Mouse (Mus musculus): ENCODE measurements at regions not wholly inside any gene's neighbourhood (a gene's known extent, or its start where the extent isn't known, plus 50 kb on each side); places are given as distances from the start of the nearest gene placed in this dataset.

GRCm38 (mm10) chr8:8423443-8423842 lies 237.6 kb downstream of the Efnb2 start:
- Histone ChIP-seq H3K27ac (no peak overlapping the region), H3K4me3 (no peak overlapping the region), H3K27me3 (peaks cover 8% of the 10 kb centered on the region; the same call in 1 of the 2 replicates), H3K9me3 (no peaks in the 10 kb centered on the region), H3K4me2 (replicated peaks) (no peak overlapping the region), H3K36me3 (no peaks in the 10 kb centered on the region), H3K4me1 (peaks cover 6% of the 10 kb centered on the region), H3K9ac (no peak overlapping the region)
- 93% methylated on average over 2 of the region's 2 CpGs for WGBS
- no peak for ATAC-seq (ENCODE audit: low FRiP score, low read depth)

GRCm38 (mm10) chr8:8421713-8422112 lies 239.3 kb downstream of the Efnb2 start:
- no peak for ATAC-seq (ENCODE audit: low FRiP score, low read depth)
- Histone ChIP-seq H3K9me3 (0 out of 2 replicates have a peak, but pooled peaks cover 6% of the 10 kb centered on the region), H3K4me1 (peaks cover 6% of the 10 kb centered on the region), H3K4me3 (no peak overlapping the region), H3K27me3 (peaks cover 8% of the 10 kb centered on the region; the same call in 1 of the 2 replicates), H3K4me2 (replicated peaks) (no peak overlapping the region), H3K27ac (no peak overlapping the region), H3K9ac (no peak overlapping the region), H3K36me3 (no peaks in the 10 kb centered on the region)
- 66% methylated on average over 5 of the region's 5 CpGs for WGBS

- Histone ChIP-seq H3K4me1 (peaks cover 6% of the 10 kb centered on the region), H3K9me3 (0 out of 2 replicates have a peak, but pooled peaks cover 6% of the 10 kb centered on the region), H3K4me2 (replicated peaks) (no peak overlapping the region), H3K36me3 (no peaks in the 10 kb centered on the region), H3K27me3 (peaks cover 8% of the 10 kb centered on the region; the same call in 1 of the 2 replicates), H3K4me3 (no peak overlapping the region), H3K9ac (no peak overlapping the region), H3K27ac (no peak overlapping the region)
- 74% methylated on average over 15 of the region's 15 CpGs for WGBS
- no peak for ATAC-seq (ENCODE audit: low FRiP score, low read depth)
Measured at GRCm38 (mm10) chr8:8419360-8420330, 241.4 kb downstream of the Efnb2 start.

GRCm38 (mm10) chr8:8418929-8419328 lies 242.1 kb downstream of the Efnb2 start:
- Histone ChIP-seq H3K27me3 (peaks cover 8% of the 10 kb centered on the region; the same call in 1 of the 2 replicates), H3K4me2 (replicated peaks) (no peak overlapping the region), H3K9ac (no peak overlapping the region), H3K4me3 (no peak overlapping the region), H3K36me3 (no peaks in the 10 kb centered on the region), H3K9me3 (0 out of 2 replicates have a peak, but pooled peaks cover 6% of the 10 kb centered on the region), H3K27ac (no peak overlapping the region), H3K4me1 (peaks cover 6% of the 10 kb centered on the region)
- WGBS, result 93% methylated on average over 6 of the region's 6 CpGs
- no peak for ATAC-seq (ENCODE audit: low FRiP score, low read depth)

- WGBS, result 90% methylated on average over 2 of the region's 2 CpGs
- Histone ChIP-seq H3K27ac (no peak overlapping the region), H3K4me2 (replicated peaks) (no peak overlapping the region), H3K27me3 (peaks cover 8% of the 10 kb centered on the region; the same call in 1 of the 2 replicates), H3K9ac (no peak overlapping the region), H3K36me3 (no peaks in the 10 kb centered on the region), H3K4me1 (peaks cover 6% of the 10 kb centered on the region), H3K9me3 (0 out of 2 replicates have a peak, but pooled peaks cover 6% of the 10 kb centered on the region), H3K4me3 (no peak overlapping the region)
- no peak for ATAC-seq (ENCODE audit: low FRiP score, low read depth)
Measured at GRCm38 (mm10) chr8:8418525-8418924, 242.5 kb downstream of the Efnb2 start.

- WGBS, result 58% methylated on average over 10 of the region's 10 CpGs
- Histone ChIP-seq H3K27me3 (no peaks in the 10 kb centered on the region), H3K36me3 (no peaks in the 10 kb centered on the region), H3K4me3 (no peak overlapping the region), H3K27ac (no peak overlapping the region), H3K4me1 (no peaks in the 10 kb centered on the region; the same call in none of the 2 replicates), H3K9ac (no peak overlapping the region), H3K4me2 (replicated peaks) (no peak overlapping the region), H3K9me3 (0 out of 2 replicates have a peak, but pooled peaks cover 6% of the 10 kb centered on the region)
- ATAC-seq (ENCODE audit: low FRiP score, low read depth), result no peak
Measured at GRCm38 (mm10) chr8:8416092-8416701, 244.8 kb downstream of the Efnb2 start.

- Histone ChIP-seq H3K4me2 (replicated peaks) (no peak overlapping the region), H3K27me3 (no peaks in the 10 kb centered on the region), H3K9me3 (no peaks in the 10 kb centered on the region), H3K27ac (no peak overlapping the region), H3K4me3 (no peak overlapping the region), H3K9ac (no peak overlapping the region), H3K36me3 (no peaks in the 10 kb centered on the region), H3K4me1 (no peaks in the 10 kb centered on the region)
- ATAC-seq (ENCODE audit: low FRiP score, low read depth), result no peak
- 86% methylated on average over 3 of the region's 3 CpGs for WGBS
Measured at GRCm38 (mm10) chr8:8407357-8407756, 253.7 kb downstream of the Efnb2 start.

- Histone ChIP-seq H3K4me1 (no peaks in the 10 kb centered on the region), H3K27me3 (no peaks in the 10 kb centered on the region), H3K4me2 (replicated peaks) (no peak overlapping the region), H3K9ac (no peak overlapping the region), H3K4me3 (no peak overlapping the region), H3K36me3 (no peaks in the 10 kb centered on the region), H3K9me3 (no peaks in the 10 kb centered on the region), H3K27ac (no peak overlapping the region)
- WGBS, result 84% methylated on average over 3 of the region's 3 CpGs
- ATAC-seq (ENCODE audit: low FRiP score, low read depth), result no peak
Measured at GRCm38 (mm10) chr8:8403410-8403809, 257.6 kb downstream of the Efnb2 start.

GRCm38 (mm10) chr8:8392303-8392702 lies 268.7 kb downstream of the Efnb2 start:
- H3K27me3 ChIP-seq, result no peaks in the 10 kb centered on the region
- H3K9ac ChIP-seq, result no peak overlapping the region
- no peak for ATAC-seq (ENCODE audit: low FRiP score, low read depth)
- 79% methylated on average over 5 of the region's 5 CpGs for WGBS
- no peaks in the 10 kb centered on the region for H3K36me3 ChIP-seq
- H3K4me1 ChIP-seq, result no peaks in the 10 kb centered on the region
- H3K4me2 ChIP-seq (replicated peaks), result no peak overlapping the region
- H3K4me3 ChIP-seq, result no peak overlapping the region
- no peak overlapping the region for H3K27ac ChIP-seq
- no peaks in the 10 kb centered on the region for H3K9me3 ChIP-seq

- 90% methylated on average over 9 of the region's 9 CpGs for whole genome bisulfite sequencing
- H3K36me3 ChIP-seq, result no peaks in the 10 kb centered on the region
Measured at GRCm38 (mm10) chr8:8391321-8391720, 269.7 kb downstream of the Efnb2 start.

GRCm38 (mm10) chr8:8378248-8378647 lies 282.8 kb downstream of the Efnb2 start:
- Histone ChIP-seq H3K4me2 (replicated peaks) (no peak overlapping the region), H3K9ac (no peak overlapping the region), H3K27ac (no peak overlapping the region), H3K36me3 (no peaks in the 10 kb centered on the region), H3K4me1 (no peaks in the 10 kb centered on the region), H3K9me3 (no peaks in the 10 kb centered on the region), H3K4me3 (no peak overlapping the region), H3K27me3 (no peaks in the 10 kb centered on the region)
- ATAC-seq (ENCODE audit: low FRiP score, low read depth), result no peak
- 64% methylated on average over 4 of the region's 4 CpGs for whole genome bisulfite sequencing

More at GRCm38 (mm10) chr8:8391321-8391720, 269.7 kb downstream of the Efnb2 start:
- Histone ChIP-seq H3K27me3 (no peaks in the 10 kb centered on the region), H3K9ac (no peak overlapping the region), H3K4me1 (no peaks in the 10 kb centered on the region), H3K4me2 (replicated peaks) (no peak overlapping the region), H3K9me3 (no peaks in the 10 kb centered on the region), H3K4me3 (no peak overlapping the region), H3K27ac (no peak overlapping the region)
- ATAC-seq (ENCODE audit: low FRiP score, low read depth), result no peak

- Histone ChIP-seq H3K4me2 (replicated peaks) (no peak overlapping the region), H3K9ac (no peak overlapping the region), H3K27me3 (no peaks in the 10 kb centered on the region), H3K9me3 (no peaks in the 10 kb centered on the region), H3K4me3 (no peak overlapping the region), H3K36me3 (no peaks in the 10 kb centered on the region), H3K4me1 (no peaks in the 10 kb centered on the region), H3K27ac (no peak overlapping the region)
- ATAC-seq (ENCODE audit: low FRiP score, low read depth), result no peak
- 84% methylated on average over 3 of the region's 3 CpGs for WGBS
Measured at GRCm38 (mm10) chr8:8376791-8377190, 284.3 kb downstream of the Efnb2 start.

Data from limb, embryonic 13.5 days (tissue).